8 mouse cellular contexts compared by ENCODE assay signal in the genomic region with DNA sequence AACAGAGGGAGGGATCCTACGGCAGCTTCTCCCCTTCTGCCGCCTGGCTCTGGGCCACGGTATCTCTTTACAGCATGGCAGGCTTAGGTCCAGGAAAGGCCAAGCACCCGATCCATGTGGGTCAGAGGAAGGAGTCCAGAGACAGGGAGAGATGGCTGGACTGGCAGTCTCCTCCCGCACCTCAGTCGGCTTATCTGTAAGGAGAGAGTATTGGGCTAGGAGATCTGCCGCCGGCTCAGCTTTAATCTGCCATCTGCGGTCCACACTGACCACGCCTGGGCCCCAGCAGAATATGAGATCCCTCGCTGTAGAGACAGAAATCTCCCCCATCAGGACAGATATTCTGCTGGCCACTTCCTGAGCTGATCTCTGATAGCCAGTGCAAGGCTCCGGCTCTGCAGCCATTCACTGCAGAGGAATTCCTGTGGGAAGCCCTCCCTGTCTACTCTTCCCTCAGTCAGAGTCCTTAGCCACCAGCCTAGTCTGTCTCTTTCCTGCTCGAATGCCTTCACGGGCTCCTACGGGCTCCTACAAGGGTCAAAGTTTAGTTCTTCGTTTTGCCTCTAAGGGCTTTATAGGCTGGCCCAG. TPM values are rescaled to one million over a fixed set of nuclear protein-coding genes. Genes with fewer than 3 reads are reported as not detected.
DNase-seq lines count a peak whose midpoint lies in the region; ATAC-seq and TF ChIP-seq lines count a peak whose summit lies in the region.

No protein-coding gene starts in this region.

- H3K4me1 ChIP-seq in G1E (ENCODE audit: insufficient read depth, low read depth, low read length) = peaks cover 43% of the 10 kb centered on the region
- H3K4me1 ChIP-seq in heart, embryonic 14.5 days (ENCODE audit: control insufficient read depth in 2 of 2, insufficient read depth in 2 of 2, low read length in 2 of 2) = peaks cover 35 to 43% of the 10 kb centered on the region in 2 experiments
- H3K4me1 ChIP-seq in midbrain, embryonic 12.5 days = peaks cover 20% of the 10 kb centered on the region

- no peak for TF ChIP-seq CTCF in G1E (IDR thresholded peaks at IDR 0.05; ENCODE audit: low read depth, low read length)

- DNase-seq in G1E (ENCODE audit: low spot score) = no peak
- DNase-seq in cerebellum, postnatal 10 days = peak; percentile 84 to 87
- peak; percentile 61 to 65 for DNase-seq in kidney, postnatal 36 days
- no peak for DNase-seq in urinary bladder, postnatal 4 days (ENCODE audit: low spot score in 2 of 2)
- no peak for DNase-seq in urinary bladder, postnatal 36 days (ENCODE audit: low spot score in 2 of 2)
- DNase-seq in right cerebral cortex, postnatal 14 days = no peak

- H3K27me3 ChIP-seq in G1E (ENCODE audit: insufficient read depth, low read length) = peaks cover 83% of the 10 kb centered on the region
- H3K27me3 ChIP-seq in heart, embryonic 14.5 days (ENCODE audit: control insufficient read depth, insufficient read depth, low read length) = no peaks in the 10 kb centered on the region
- peaks cover 6% of the 10 kb centered on the region; the same call in 1 of the 2 replicates for H3K27me3 ChIP-seq in midbrain, embryonic 12.5 days

- H3K9ac ChIP-seq in heart, embryonic 14.5 days (ENCODE audit: low read length) = peak overlapping the region; percentile 67
- H3K9ac ChIP-seq in midbrain, embryonic 12.5 days (replicated peaks) = peak overlapping the region; percentile 0; the same call in 1 of the 2 replicates

- ATAC-seq in G1E (ENCODE audit: extremely low read depth, insufficient number of reproducible peaks, low FRiP score, poor library complexity, severe bottlenecking) = no peak
- ATAC-seq in heart, embryonic 14.5 days (ENCODE audit: insufficient number of reproducible peaks, insufficient read depth, low FRiP score, low read depth) = no peak
- no peak for ATAC-seq in midbrain, embryonic 12.5 days (ENCODE audit: low FRiP score, low read depth)

- H3K9me3 ChIP-seq in G1E (replicated peaks) = no peaks in the 10 kb centered on the region
- H3K9me3 ChIP-seq in heart, embryonic 14.5 days (ENCODE audit: control insufficient read depth, low read length) = no peaks in the 10 kb centered on the region
- H3K9me3 ChIP-seq in midbrain, embryonic 12.5 days = no peaks in the 10 kb centered on the region

- peak overlapping the region; percentile 55 for H3K4me2 ChIP-seq in heart, embryonic 14.5 days (ENCODE audit: low read length)
- no peak overlapping the region for H3K4me2 ChIP-seq in midbrain, embryonic 12.5 days (replicated peaks)

- 10% methylated on average over 16 of the region's 16 CpGs for WGBS in heart, embryonic 14.5 days
- WGBS in midbrain, embryonic 12.5 days = 43% methylated on average over 16 of the region's 16 CpGs

- peak overlapping the region; percentile 7; the same call in 1 of the 2 replicates for H3K4me3 ChIP-seq in G1E (ENCODE audit: low read depth, low read length)
- peak overlapping the region; percentile 6 to 9; a peak in 2 of 4 replicates for H3K4me3 ChIP-seq in heart, embryonic 14.5 days (ENCODE audit: control insufficient read depth in 1 of 2, insufficient read depth in 1 of 2, low read depth in 1 of 2, low read length in 2 of 2)
- no peak overlapping the region for H3K4me3 ChIP-seq in midbrain, embryonic 12.5 days

- peak overlapping the region; percentile 53 to 81 for H3K27ac ChIP-seq in heart, embryonic 14.5 days (replicated peaks in 1 of 2; ENCODE audit: control insufficient read depth in 1 of 2, insufficient read depth in 1 of 2, low read depth in 2 of 2, low read length in 2 of 2)
- peak overlapping the region; percentile 40 for H3K27ac ChIP-seq in midbrain, embryonic 12.5 days (replicated peaks)

- no peaks in the 10 kb centered on the region for H3K36me3 ChIP-seq in G1E (replicated peaks)
- H3K36me3 ChIP-seq in heart, embryonic 14.5 days (ENCODE audit: control insufficient read depth, insufficient read depth, low read length) = no peaks in the 10 kb centered on the region
- no peaks in the 10 kb centered on the region for H3K36me3 ChIP-seq in midbrain, embryonic 12.5 days

RNA-seq across cellular contexts. Expression of a gene that starts 8.0 kb away (rescaled TPM):
- total RNA-seq in G1E (2014; fragmentation: Nextera tagmentation) = 14.3 and 25.7 TPM in 2 replicates
- 12.3 and 13.5 TPM in 2 replicates for total RNA-seq in G1E (2017)
- polyA plus RNA-seq in G1E (2012) = 2.3 and 4.6 TPM in 2 replicates
- 34.7 and 36.9 TPM in 2 replicates for polyA plus RNA-seq in heart, embryonic 14.5 days (2014; fragmentation: Nextera tagmentation; extraction: Ambion mirVana)
- polyA plus RNA-seq in midbrain, embryonic 12.5 days (2016; fragmentation: Nextera tagmentation; extraction: Ambion mirVana) = 162 and 172 TPM in 2 replicates

RNA-seq across cellular contexts. Expression of a gene that starts 24.1 kb away (rescaled TPM):
- total RNA-seq in G1E (2014; fragmentation: Nextera tagmentation) (not detected in 2 replicates), G1E (2017) (not detected in 2 replicates)
- not detected in 2 replicates for polyA plus RNA-seq in G1E (2012)
- 0.46 and 0.96 TPM in 2 replicates for polyA plus RNA-seq in heart, embryonic 14.5 days (2014; fragmentation: Nextera tagmentation; extraction: Ambion mirVana)
- polyA plus RNA-seq in midbrain, embryonic 12.5 days (2016; fragmentation: Nextera tagmentation; extraction: Ambion mirVana) = not detected in 2 replicates

RNA-seq across cellular contexts. Expression of a gene that starts 49.9 kb away (rescaled TPM):
- total RNA-seq in G1E (2014; fragmentation: Nextera tagmentation) = not detected in 2 replicates
- total RNA-seq in G1E (2017) = 0.16 TPM in 1 of 2 replicates, not detected in the other
- not detected in 2 replicates for polyA plus RNA-seq in G1E (2012)
- polyA plus RNA-seq in heart, embryonic 14.5 days (2014; fragmentation: Nextera tagmentation; extraction: Ambion mirVana) = 15.9 and 18.0 TPM in 2 replicates
- polyA plus RNA-seq in midbrain, embryonic 12.5 days (2016; fragmentation: Nextera tagmentation; extraction: Ambion mirVana) = 10.9 and 15.0 TPM in 2 replicates

Comparison
In these comparisons a context has a peak if more than half of its experiments do, and no peak if none do; other contexts are left out.
1. DNase-seq: peak in cerebellum, postnatal 10 days (2 of 2) and kidney, postnatal 36 days (2 of 2); none in G1E (single experiment), urinary bladder, postnatal 4 days (0 of 2), urinary bladder, postnatal 36 days (0 of 2) and right cerebral cortex, postnatal 14 days (single experiment).
2. RNA of a gene that starts 49.9 kb away (polyA plus RNA-seq): 15.9 to 18.0 TPM in heart, embryonic 14.5 days and 10.9 to 15.0 TPM in midbrain, embryonic 12.5 days; not detected in G1E; every median in the first group is over 10 times any median in the second.